Mouse (Mus musculus): ENCODE measurements around the gene Mblac1.

GRCm38 (mm10) chr5:138226491-138226890, 32.4 kb downstream of the Mblac1 start:
- TF ChIP-seq CHD2 (IDR thresholded peaks at IDR 0.05; ENCODE audit: low read depth, low read length) = no peak
- TF ChIP-seq ZNF384 (IDR thresholded peaks at IDR 0.05; ENCODE audit: low read depth, low read length) = no peak

Data from ES-E14 (cell line).